Mouse (Mus musculus) adrenal gland, postnatal 36 days (tissue): ENCODE measurements at regions not wholly inside any gene's neighbourhood (a gene's known extent, or its start where the extent isn't known, plus 50 kb on each side); places are given as distances from the start of the nearest gene placed in this dataset.
"Not testable (repeated sequence)": the region's sequence is repeated elsewhere in the genome, so short reads cannot be mapped to it uniquely, and the experiment has no call there.

Experiments
- DNase-seq, 2 experiments: peaks; one replicate each; pipeline ENCODE4 v3.0.0; 2021; ENCODE audit warnings: mixed read lengths in 1 of 2

DNA sequence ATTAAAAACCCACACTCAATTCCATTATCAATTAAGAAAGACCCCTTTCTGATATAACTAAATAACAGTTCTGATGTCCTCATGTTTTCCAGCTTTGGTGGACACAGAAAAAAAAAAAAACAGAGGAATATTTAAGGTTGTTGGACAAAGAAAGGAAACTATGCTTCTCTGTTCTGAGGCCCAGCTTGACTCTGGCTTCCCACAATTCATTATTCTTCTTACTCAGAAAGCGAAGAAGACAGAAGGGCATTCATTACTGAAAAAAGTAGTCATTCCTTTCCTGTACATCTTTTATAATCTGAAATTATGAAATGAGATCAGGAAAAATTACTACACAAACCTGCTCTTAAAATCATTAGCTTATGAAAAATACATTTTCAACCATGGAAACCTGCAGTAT is 263.2 kb upstream of the 1700008P02Rik start:
- DNase-seq = no peak

- DNase-seq = no peak
Observed at GRCm38 (mm10) chr3:6876265-6876664, 256.0 kb upstream of the 1700008P02Rik start.

GRCm38 (mm10) chr3:6872170-6872569 is 251.9 kb upstream of the 1700008P02Rik start:
- DNase-seq = no peak

GRCm38 (mm10) chr3:6871752-6872151 is 251.5 kb upstream of the 1700008P02Rik start:
- DNase-seq = no peak

DNA sequence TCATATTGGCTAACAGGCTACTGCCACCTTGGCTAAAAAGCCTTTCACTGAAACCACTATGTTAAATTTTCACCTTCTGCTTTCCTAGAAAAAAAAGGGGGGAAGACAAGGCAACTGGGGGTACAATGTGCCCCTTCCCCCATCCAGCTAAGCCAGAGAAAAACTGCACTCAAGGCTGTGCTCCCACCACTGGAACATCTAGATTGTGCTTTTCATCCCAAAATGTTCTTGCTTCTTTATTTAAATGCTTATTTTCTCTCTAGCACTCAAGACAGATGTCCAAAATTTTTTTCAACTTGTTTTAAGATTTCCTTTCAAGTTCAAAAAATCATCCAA is 245.9 kb upstream of the 1700008P02Rik start:
- no peak for DNase-seq

GRCm38 (mm10) chr3:6865462-6866147 is 245.4 kb upstream of the 1700008P02Rik start:
- peak; percentile 5 to 36 for DNase-seq

- DNase-seq = no peak
Observed at GRCm38 (mm10) chr3:6859866-6860180, 239.6 kb upstream of the 1700008P02Rik start.

- no peak for DNase-seq
Observed at GRCm38 (mm10) chr3:6858982-6859865, 239.0 kb upstream of the 1700008P02Rik start.

DNA sequence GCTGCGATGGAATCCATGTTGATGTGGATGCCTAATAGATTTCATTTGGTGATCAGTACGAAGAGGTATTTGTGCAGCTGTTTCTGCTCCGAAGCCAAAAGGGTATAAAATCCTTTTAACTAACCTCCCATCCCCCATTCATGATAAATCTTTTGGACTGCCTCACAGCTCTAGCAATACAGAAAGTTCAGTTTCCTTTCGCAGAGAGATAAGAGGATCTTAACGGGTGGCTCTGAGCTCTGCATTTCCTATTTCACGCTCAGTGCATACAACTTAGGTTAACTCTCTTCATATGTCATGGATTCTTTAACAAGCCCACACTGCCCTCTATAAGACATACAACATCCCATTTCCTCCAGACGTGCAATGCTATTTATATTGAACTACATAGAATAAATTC is 199.1 kb upstream of the 1700008P02Rik start:
- no peak for DNase-seq

GRCm38 (mm10) chr3:6812346-6812745 is 192.1 kb upstream of the 1700008P02Rik start:
- no peak for DNase-seq

GRCm38 (mm10) chr3:6809381-6809950 is 189.2 kb upstream of the 1700008P02Rik start:
- DNase-seq = no peak

DNA sequence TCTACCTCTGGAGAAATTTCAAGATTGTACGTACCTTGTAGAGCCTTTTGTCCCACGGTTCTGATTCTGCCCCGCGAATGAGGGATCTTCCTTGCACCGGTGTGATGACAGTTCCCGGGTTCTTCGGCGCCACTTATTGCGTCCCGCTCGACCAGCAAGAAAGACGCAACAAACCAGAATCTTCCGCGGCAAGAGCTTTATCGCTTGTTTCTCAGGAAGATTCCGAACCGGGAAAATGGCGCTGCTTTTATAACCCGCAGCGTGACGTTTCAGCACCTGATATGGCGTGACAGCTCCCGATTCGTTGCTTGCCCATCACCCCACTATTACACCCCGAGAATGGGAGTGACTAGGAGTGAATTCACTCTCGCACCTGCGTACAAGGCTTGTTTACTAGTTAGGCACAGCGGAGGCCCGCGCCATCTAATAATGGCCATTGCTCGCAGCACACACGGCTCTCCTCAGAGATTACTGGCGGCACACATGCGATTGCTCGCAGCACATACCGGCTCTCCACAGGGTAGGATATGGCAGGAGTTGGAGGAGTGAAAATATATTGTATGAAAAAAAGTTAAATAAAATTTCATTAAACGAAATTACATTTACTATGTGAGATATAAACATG is 180.0 kb upstream of the 1700008P02Rik start:
- not testable (repeated sequence) for DNase-seq

- no peak for DNase-seq
Observed at GRCm38 (mm10) chr3:6768506-6768905, 148.3 kb upstream of the 1700008P02Rik start.

DNA sequence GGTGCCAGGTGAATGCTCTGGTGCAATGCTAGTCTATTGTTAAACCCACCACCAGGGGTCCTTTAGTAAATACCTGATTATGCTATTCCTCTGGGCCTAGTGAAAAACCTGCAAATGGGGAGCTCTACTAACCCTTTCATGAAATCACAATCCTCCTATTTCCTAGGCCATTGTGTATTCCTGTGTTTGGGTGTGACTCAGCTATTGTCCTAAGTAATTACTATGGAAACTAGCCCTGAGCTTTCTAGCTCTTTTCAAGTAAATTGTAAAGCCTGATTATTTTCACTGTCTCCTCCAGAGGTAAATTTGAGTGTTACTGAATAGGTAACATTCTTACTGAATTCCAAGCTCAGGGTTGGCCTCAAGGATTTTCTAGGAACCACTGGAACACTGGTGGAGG is 147.8 kb upstream of the 1700008P02Rik start:
- DNase-seq = not testable (repeated sequence)

- no peak for DNase-seq
Observed at GRCm38 (mm10) chr3:6759172-6759571, 138.9 kb upstream of the 1700008P02Rik start.

- DNase-seq = no peak
Observed at GRCm38 (mm10) chr3:6757562-6757961, 137.3 kb upstream of the 1700008P02Rik start.

DNA sequence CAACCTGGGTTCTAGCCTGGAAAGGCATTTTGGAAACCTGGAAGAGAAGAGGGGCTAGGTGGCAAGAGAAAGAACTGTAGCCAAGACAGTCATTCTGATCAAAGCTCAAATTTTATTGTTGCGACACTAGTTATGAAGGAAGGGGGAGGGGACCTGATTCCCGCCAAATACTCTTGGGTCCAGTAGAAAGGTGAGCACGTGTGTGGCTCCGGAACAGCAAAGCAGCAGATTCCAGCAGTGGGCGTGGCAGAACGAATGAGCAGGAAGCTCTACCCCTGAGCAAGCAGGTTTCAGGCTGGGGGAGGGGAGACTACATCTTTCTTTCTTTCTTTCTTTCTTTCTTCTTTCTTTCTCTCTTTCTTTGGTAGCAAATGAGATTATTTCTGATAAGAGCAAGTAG is 130.5 kb upstream of the 1700008P02Rik start:
- not testable (repeated sequence) for DNase-seq

DNA sequence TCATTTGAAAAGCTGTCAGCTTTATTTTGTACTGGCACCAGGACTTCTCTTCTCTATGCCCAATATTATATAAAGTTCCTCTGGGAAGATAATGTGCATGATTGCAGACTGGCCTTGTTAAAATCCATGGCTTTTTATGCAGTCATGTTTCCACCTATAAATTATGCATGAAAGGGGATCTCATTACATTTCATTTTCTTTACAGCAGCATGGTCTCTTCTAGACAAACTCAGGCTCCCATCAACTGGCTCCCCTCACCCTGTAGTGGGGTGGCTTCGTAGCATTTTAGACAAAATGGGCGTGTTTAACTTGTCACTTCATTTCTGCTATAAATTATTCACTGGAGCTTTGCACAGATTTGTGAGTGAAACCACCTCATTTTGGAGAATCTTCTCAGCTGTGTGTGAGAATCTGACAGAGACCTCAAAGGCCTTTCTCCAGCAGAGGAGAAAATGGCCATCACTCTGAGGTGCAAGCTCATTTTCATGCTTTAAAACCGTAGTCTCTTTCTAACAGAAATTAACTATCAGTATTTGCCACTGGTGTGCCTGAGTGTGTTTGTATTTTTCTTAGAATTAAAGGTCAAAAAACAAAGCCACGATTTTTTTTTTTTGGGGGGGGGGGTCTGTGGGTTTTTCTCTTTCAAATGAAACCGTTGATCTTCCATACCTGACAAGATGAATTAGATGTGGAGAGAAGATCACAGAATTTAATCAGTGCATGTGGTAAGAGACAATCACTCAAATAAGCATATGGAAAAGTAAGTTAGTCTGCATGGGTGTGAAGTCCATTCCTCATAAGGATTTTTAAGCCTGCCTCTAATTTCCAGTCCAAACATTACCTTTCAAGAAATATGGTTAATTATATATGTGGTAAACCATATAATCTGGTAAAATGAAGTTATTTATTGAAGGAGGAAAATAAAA is 111.4 kb upstream of the 1700008P02Rik start:
- no peak for DNase-seq

DNA sequence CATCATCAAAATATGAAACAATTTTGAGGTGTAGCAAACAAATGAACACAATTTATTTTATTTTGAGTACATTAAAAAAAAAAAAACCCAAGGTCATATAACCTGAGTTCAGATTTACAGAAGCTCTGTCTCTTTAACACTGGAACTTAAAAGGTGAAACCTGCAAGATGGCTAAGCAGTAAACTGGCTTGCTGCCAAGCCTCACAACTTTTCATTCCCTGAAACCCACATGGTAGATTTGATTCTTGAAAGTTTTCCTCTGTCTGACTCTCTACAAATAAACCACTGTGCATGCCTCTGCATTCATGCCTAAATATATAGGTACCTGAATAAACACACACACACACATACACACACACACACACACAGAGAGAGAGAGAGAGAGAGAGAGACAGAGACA is 109.8 kb upstream of the 1700008P02Rik start:
- DNase-seq = no peak

GRCm38 (mm10) chr3:6683679-6684078 is 63.4 kb upstream of the 1700008P02Rik start:
- no peak for DNase-seq

DNA sequence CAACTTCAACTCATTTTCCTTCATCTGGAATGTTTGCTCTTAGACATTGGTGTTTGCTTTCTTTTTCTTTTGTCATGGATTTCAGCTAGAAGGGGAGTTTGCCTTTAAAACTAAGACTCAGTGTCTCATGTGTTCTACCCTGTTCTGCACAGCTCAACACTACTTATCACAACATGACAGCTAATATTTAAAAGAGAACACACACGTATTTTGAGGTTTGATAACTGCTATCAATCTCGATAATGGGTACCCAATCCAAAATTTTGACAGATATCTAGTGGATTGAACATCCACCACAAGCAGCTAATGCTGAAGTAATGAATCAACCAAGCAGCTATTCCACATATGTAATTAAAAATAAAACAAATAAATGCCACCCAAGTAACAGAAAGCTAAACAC is 61.2 kb upstream of the 1700008P02Rik start:
- no peak for DNase-seq

- DNase-seq = no peak
Observed at GRCm38 (mm10) chr3:6676382-6676781, 56.1 kb upstream of the 1700008P02Rik start.
